Mouse (Mus musculus): ENCODE data around the gene Dnah12. TPM values are rescaled to one million over a fixed set of nuclear protein-coding genes. Genes with fewer than 3 reads are reported as not detected.

The Dnah12 gene
- 0.04 and 0.12 TPM in 2 replicates for polyA plus RNA-seq (2014; fragmentation: Nextera tagmentation; extraction: Ambion mirVana)

DNA sequence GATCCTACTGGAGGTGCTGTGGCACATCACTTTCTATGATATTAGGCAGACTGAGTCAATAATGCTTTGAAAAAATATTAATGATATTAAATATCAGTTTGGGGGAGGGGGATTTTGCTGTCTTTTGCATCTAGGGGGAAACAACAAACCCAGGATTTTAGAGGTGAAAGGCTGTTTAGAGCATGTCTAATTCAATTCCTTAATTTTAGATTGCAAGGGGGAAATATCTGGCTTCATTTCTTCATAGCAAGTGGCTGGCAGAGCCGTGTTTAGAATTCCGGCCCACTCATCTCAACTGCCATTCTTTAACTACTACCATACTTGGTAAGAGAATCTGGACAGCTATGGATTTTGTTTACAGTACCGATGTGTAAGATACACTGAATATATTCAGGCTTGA lies at the start of gene Dnah12:
Gene Dnah12, plus strand, starts transcription at position 301 of the 400 bp plus-strand sequence.
- no peak for ATAC-seq (ENCODE audit: low FRiP score, low TSS enrichment)
- H3K9ac ChIP-seq (replicated peaks; ENCODE audit: low read length) = no peak within 1 kb of the TSS
- WGBS = 92% methylated on average over 3 of the region's 3 CpGs

DNA sequence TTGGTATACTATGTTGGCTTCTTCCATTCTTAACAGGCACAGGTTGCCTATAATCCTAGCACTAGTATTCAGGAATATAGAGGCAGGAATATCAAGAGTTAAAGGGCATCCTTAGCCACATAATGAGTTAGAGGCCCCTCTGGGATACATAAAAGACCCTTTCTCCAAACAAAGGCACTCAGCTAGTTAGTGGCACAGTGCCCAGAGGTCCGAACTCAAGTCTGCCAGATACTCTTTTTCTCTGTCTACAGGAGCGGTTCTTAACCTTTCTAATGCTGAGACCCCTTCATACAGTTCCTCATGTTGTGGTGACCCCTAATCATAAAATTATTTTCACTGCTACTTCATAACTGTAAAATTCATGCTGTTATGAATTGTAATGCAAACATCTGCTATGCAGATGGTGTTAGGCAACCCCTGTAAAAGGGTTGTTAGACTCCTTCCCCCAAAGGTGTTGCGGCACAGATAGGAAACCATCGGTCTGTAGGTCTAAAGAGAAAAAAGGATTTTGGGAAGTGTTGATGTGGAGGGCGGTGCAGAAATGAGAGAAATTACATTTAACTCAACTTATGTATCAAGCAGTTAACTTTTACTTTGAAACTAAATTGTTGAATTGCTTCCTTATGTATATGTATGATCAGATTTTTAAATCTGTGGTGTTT lies 47.0 kb upstream of the Dnah12 start:
- peaks cover 24% of the 10 kb centered on the region for H3K36me3 ChIP-seq (ENCODE audit: control insufficient read depth, insufficient read depth, low read length)
- no peaks in the 10 kb centered on the region for H3K27me3 ChIP-seq (ENCODE audit: control insufficient read depth, insufficient read depth, low read length)
- no peak overlapping the region for H3K9ac ChIP-seq (replicated peaks; ENCODE audit: low read length)
- H3K9me3 ChIP-seq (ENCODE audit: control insufficient read depth, low read length) = no peaks in the 10 kb centered on the region
- ATAC-seq (ENCODE audit: low FRiP score, low TSS enrichment) = no peak
- no peak overlapping the region for H3K4me3 ChIP-seq (replicated peaks; ENCODE audit: low read depth, low read length)
- 41% methylated on average over 5 of the region's 5 CpGs for WGBS
- H3K4me1 ChIP-seq (ENCODE audit: control insufficient read depth, insufficient read depth, low read length) = peaks cover 4% of the 10 kb centered on the region; the same call in 1 of the 2 replicates
- H3K4me2 ChIP-seq (ENCODE audit: low read length) = peak overlapping the region; percentile 24; the same call in 1 of the 2 replicates
- no peak overlapping the region for H3K27ac ChIP-seq (replicated peaks; ENCODE audit: low read depth, low read length)
- DNase-seq = peak; percentile 78

More for the DNA sequence above, at the start of gene Dnah12:
- H3K27me3 ChIP-seq (ENCODE audit: control insufficient read depth, insufficient read depth, low read length) = no peaks in the 10 kb centered on the region
- H3K9me3 ChIP-seq (ENCODE audit: control insufficient read depth, low read length) = no peaks in the 10 kb centered on the region
- H3K4me2 ChIP-seq (ENCODE audit: low read length) = no peak within 1 kb of the TSS
- no peaks in the 10 kb centered on the region for H3K4me1 ChIP-seq (ENCODE audit: control insufficient read depth, insufficient read depth, low read length)
- H3K4me3 ChIP-seq (replicated peaks; ENCODE audit: low read depth, low read length) = no peak within 1 kb of the TSS
- no peak for DNase-seq
- H3K27ac ChIP-seq (replicated peaks; ENCODE audit: low read depth, low read length) = no peak within 1 kb of the TSS
- no peaks in the 10 kb centered on the region for H3K36me3 ChIP-seq (ENCODE audit: control insufficient read depth, insufficient read depth, low read length)

DNA sequence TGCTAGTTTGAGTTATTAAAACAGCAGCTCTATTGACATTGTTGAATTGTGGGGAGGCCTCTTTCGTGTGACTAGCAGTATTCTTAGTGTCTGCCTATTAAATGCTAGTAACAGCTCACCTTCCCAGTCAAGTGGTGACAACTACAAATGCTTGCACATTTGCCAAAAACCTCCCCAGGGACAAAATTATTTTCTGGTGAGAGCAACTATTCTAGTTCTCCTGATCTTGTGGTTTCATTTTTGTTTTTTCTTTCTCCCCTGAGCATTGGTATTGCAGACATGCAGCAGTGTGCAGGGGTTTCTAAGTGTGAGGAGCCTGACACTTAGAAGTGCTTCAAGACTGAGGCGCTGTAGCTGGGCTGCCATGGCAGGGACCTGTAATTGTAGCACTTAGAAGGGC lies 45.3 kb upstream of the Dnah12 start:
- no peak overlapping the region for H3K4me3 ChIP-seq (replicated peaks; ENCODE audit: low read depth, low read length)
- no peak overlapping the region for H3K4me2 ChIP-seq (ENCODE audit: low read length)
- H3K9ac ChIP-seq (replicated peaks; ENCODE audit: low read length) = no peak overlapping the region
- no peaks in the 10 kb centered on the region for H3K9me3 ChIP-seq (ENCODE audit: control insufficient read depth, low read length)
- no peak overlapping the region for H3K27ac ChIP-seq (replicated peaks; ENCODE audit: low read depth, low read length)
- no peaks in the 10 kb centered on the region for H3K27me3 ChIP-seq (ENCODE audit: control insufficient read depth, insufficient read depth, low read length)
- peaks cover 34% of the 10 kb centered on the region for H3K36me3 ChIP-seq (ENCODE audit: control insufficient read depth, insufficient read depth, low read length)
- WGBS = 90% methylated on average over 2 of the region's 2 CpGs
- peaks cover 4% of the 10 kb centered on the region; the same call in 1 of the 2 replicates for H3K4me1 ChIP-seq (ENCODE audit: control insufficient read depth, insufficient read depth, low read length)
- ATAC-seq (ENCODE audit: low FRiP score, low TSS enrichment) = no peak
- DNase-seq = no peak

DNA sequence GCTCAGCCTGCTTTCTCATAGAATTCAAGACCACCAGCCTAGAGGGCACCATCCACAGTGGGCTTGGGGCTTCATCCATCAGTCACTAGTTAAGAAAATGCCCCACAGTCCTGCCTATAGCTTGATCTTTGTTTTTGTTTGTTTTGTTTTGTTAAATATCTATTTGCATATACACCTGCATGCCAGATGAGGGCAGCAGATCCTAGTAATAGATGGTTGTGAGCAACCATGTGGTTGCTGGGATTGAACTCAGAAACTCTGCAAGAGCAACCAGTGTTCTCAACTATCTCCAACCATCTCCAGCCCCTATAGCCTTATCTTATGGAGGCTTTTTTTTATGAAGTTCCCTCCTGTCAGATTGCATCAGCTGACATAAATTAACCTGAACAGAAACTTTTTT lies 41.2 kb upstream of the Dnah12 start:
- DNase-seq (peak; percentile 40), ATAC-seq (ENCODE audit: low FRiP score, low TSS enrichment) (no peak)
- peaks cover 69% of the 10 kb centered on the region for H3K36me3 ChIP-seq (ENCODE audit: control insufficient read depth, insufficient read depth, low read length)

DNA sequence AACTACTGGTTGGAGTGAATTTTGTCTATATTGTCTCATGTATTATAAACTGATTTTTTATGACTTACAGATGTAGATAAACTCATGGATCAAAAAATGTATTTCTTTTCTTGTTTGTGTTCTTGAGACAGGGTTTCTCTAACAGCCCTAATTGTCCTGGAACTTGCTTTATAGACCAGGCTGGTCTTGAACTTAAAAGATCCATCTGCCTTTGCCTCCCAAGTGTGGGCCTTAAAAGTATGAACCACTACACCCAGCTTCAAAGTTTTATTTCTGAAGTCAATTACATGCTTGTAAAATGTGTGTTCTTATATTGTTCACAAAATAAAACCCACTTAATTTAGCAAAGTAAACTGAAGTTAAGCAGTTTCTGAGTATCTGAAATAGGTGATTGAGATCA lies 34.9 kb upstream of the Dnah12 start:
- ATAC-seq (ENCODE audit: low FRiP score, low TSS enrichment) = no peak
- Histone ChIP-seq H3K4me1 (ENCODE audit: control insufficient read depth, insufficient read depth, low read length) (no peaks in the 10 kb centered on the region), H3K9me3 (ENCODE audit: control insufficient read depth, low read length) (no peaks in the 10 kb centered on the region), H3K9ac (replicated peaks; ENCODE audit: low read length) (no peak overlapping the region), H3K27me3 (ENCODE audit: control insufficient read depth, insufficient read depth, low read length) (no peaks in the 10 kb centered on the region), H3K4me3 (replicated peaks; ENCODE audit: low read depth, low read length) (no peak overlapping the region), H3K27ac (replicated peaks; ENCODE audit: low read depth, low read length) (no peak overlapping the region), H3K36me3 (ENCODE audit: control insufficient read depth, insufficient read depth, low read length) (peaks cover 57% of the 10 kb centered on the region), H3K4me2 (ENCODE audit: low read length) (no peak overlapping the region)
- DNase-seq = no peak

More for the DNA sequence above, 41.2 kb upstream of the Dnah12 start:
- Histone ChIP-seq H3K4me3 (replicated peaks; ENCODE audit: low read depth, low read length) (no peak overlapping the region), H3K4me1 (ENCODE audit: control insufficient read depth, insufficient read depth, low read length) (no peaks in the 10 kb centered on the region), H3K27ac (replicated peaks; ENCODE audit: low read depth, low read length) (no peak overlapping the region), H3K4me2 (ENCODE audit: low read length) (no peak overlapping the region), H3K9ac (replicated peaks; ENCODE audit: low read length) (no peak overlapping the region), H3K9me3 (ENCODE audit: control insufficient read depth, low read length) (no peaks in the 10 kb centered on the region), H3K27me3 (ENCODE audit: control insufficient read depth, insufficient read depth, low read length) (no peaks in the 10 kb centered on the region)

DNA sequence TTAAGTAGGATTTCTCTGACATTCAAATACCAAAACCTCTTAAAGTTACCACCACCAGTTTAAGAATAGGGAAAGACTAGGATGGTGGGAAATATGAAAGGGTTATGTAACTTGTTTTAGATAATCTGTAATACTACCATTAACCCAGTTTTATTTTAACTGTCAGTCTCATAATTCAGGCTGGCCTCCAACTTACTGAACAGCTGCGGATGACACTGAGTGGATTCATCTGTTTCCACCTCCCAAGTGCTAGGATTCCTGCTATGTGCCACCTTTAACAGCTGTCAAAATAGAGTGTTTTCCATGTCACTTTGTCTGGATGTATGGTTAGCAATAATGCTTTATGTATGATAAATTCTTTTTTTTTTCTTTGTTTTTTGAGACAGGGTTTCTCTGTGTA lies 32.8 kb upstream of the Dnah12 start:
- DNase-seq (no peak), ATAC-seq (ENCODE audit: low FRiP score, low TSS enrichment) (no peak)
- no peaks in the 10 kb centered on the region for H3K4me1 ChIP-seq (ENCODE audit: control insufficient read depth, insufficient read depth, low read length)
- no peak overlapping the region for H3K4me2 ChIP-seq (ENCODE audit: low read length)
- H3K9ac ChIP-seq (replicated peaks; ENCODE audit: low read length) = no peak overlapping the region
- WGBS = 90% methylated on average over 1 of the region's 1 CpGs
- no peaks in the 10 kb centered on the region for H3K9me3 ChIP-seq (ENCODE audit: control insufficient read depth, low read length)
- H3K27ac ChIP-seq (replicated peaks; ENCODE audit: low read depth, low read length) = no peak overlapping the region
- no peak overlapping the region for H3K4me3 ChIP-seq (replicated peaks; ENCODE audit: low read depth, low read length)
- no peaks in the 10 kb centered on the region for H3K27me3 ChIP-seq (ENCODE audit: control insufficient read depth, insufficient read depth, low read length)
- peaks cover 51% of the 10 kb centered on the region for H3K36me3 ChIP-seq (ENCODE audit: control insufficient read depth, insufficient read depth, low read length)

DNA sequence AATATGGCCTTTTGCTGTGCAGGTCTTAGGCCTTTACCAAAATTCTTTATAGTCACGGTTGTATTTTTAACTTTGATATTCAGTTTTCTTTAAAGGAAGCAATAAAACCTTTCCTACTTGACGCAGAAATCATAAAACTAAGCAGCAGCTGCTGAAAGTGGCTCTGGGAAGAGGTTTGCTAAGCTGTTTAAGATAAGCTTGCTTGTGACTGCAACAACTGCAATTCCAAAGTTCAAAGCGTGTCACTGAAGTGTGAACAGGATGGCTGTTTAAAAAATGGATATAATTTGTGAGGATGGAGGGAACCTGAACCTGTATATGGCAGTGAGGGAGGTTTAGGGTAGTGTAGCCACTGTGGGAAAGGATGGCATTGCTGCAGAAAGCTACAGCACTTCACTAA lies 31.1 kb upstream of the Dnah12 start:
- H3K36me3 ChIP-seq (ENCODE audit: control insufficient read depth, insufficient read depth, low read length) = peaks cover 48% of the 10 kb centered on the region
- WGBS = 94% methylated on average over 3 of the region's 3 CpGs
- DNase-seq = no peak

DNA sequence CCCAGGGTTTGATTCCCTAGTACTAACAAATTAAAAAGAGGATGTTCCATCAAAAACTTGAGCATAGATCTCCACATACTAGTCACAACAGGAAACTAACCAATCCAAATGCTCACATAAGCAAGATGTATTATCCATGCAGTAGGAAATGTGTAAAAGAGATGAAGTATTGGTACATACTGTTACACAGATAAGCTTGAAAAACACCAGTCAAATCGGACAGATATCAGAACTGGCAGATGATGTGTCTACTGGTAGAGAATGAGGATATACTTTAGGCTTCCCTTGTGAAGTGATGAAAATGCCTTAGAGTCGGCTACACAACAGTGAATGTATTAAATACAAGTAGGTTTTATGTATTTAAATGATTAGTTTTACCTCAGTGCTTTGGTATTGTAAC lies 30.6 kb upstream of the Dnah12 start:
- no peak overlapping the region for H3K4me3 ChIP-seq (replicated peaks; ENCODE audit: low read depth, low read length)
- H3K4me1 ChIP-seq (ENCODE audit: control insufficient read depth, insufficient read depth, low read length) = peaks cover 14% of the 10 kb centered on the region
- no peaks in the 10 kb centered on the region for H3K9me3 ChIP-seq (ENCODE audit: control insufficient read depth, low read length)
- 90% methylated on average over 2 of the region's 2 CpGs for whole genome bisulfite sequencing
- no peak overlapping the region for H3K9ac ChIP-seq (replicated peaks; ENCODE audit: low read length)
- DNase-seq (no peak), ATAC-seq (ENCODE audit: low FRiP score, low TSS enrichment) (no peak)
- no peak overlapping the region for H3K27ac ChIP-seq (replicated peaks; ENCODE audit: low read depth, low read length)
- H3K27me3 ChIP-seq (ENCODE audit: control insufficient read depth, insufficient read depth, low read length) = no peaks in the 10 kb centered on the region
- H3K36me3 ChIP-seq (ENCODE audit: control insufficient read depth, insufficient read depth, low read length) = peaks cover 44% of the 10 kb centered on the region
- H3K4me2 ChIP-seq (ENCODE audit: low read length) = no peak overlapping the region

More for the DNA sequence above, 31.1 kb upstream of the Dnah12 start:
- Histone ChIP-seq H3K4me1 (ENCODE audit: control insufficient read depth, insufficient read depth, low read length) (peaks cover 10% of the 10 kb centered on the region), H3K4me2 (ENCODE audit: low read length) (no peak overlapping the region), H3K27ac (replicated peaks; ENCODE audit: low read depth, low read length) (no peak overlapping the region), H3K9me3 (ENCODE audit: control insufficient read depth, low read length) (no peaks in the 10 kb centered on the region), H3K4me3 (replicated peaks; ENCODE audit: low read depth, low read length) (no peak overlapping the region), H3K27me3 (ENCODE audit: control insufficient read depth, insufficient read depth, low read length) (no peaks in the 10 kb centered on the region), H3K9ac (replicated peaks; ENCODE audit: low read length) (no peak overlapping the region)
- ATAC-seq (ENCODE audit: low FRiP score, low TSS enrichment) = no peak

DNA sequence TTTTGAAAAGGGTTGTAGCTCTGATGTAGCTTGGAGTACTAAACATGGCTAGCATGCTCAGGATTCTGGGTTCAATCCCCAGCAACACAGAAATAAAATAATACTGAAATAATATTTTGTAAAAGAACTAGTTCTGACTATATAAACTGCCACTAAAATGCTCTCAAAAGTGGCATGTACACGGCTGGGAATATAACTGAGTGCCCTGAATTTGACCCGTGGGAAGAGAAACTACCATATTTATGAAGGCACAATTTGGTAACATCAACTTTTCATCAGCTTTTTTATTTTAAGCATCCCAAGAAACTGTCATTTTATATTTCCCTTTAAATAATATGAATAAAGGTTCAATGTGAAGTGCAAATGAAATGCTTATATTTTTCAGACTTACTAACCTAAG lies 29.2 kb upstream of the Dnah12 start:
- 91% methylated on average over 2 of the region's 2 CpGs for WGBS
- peaks cover 36% of the 10 kb centered on the region for H3K36me3 ChIP-seq (ENCODE audit: control insufficient read depth, insufficient read depth, low read length)

More for the DNA sequence above, 29.2 kb upstream of the Dnah12 start:
- Histone ChIP-seq H3K9me3 (ENCODE audit: control insufficient read depth, low read length) (no peaks in the 10 kb centered on the region), H3K4me1 (ENCODE audit: control insufficient read depth, insufficient read depth, low read length) (peaks cover 20% of the 10 kb centered on the region), H3K4me3 (replicated peaks; ENCODE audit: low read depth, low read length) (no peak overlapping the region), H3K9ac (replicated peaks; ENCODE audit: low read length) (no peak overlapping the region), H3K27ac (replicated peaks; ENCODE audit: low read depth, low read length) (no peak overlapping the region), H3K4me2 (ENCODE audit: low read length) (no peak overlapping the region), H3K27me3 (ENCODE audit: control insufficient read depth, insufficient read depth, low read length) (no peaks in the 10 kb centered on the region)
- no peak for ATAC-seq (ENCODE audit: low FRiP score, low TSS enrichment)
- no peak for DNase-seq
